Comparison of ENCODE assay signal across 9 mouse cellular contexts in genomic region chr2:103667962-103668815, GRCm38 (mm10).
DNase-seq lines count a peak whose midpoint lies in the region; ATAC-seq and TF ChIP-seq lines count a peak whose summit lies in the region.
"Had no signal": no experiment of that assay in that cellular context is flagged by ENCODE, and none has a peak within 500 bp of the region (broad histone marks: within the 10 kb centered on the region; RNA-seq: fewer than 3 reads in every experiment).

No protein-coding gene starts in this region.

- no peak for TF ChIP-seq EP300 in heart, postnatal 0 days (IDR thresholded peaks at IDR 0.05; ENCODE audit: low read depth)

- no peaks in the 10 kb centered on the region for H3K9me3 ChIP-seq in embryonic facial prominence, embryonic 11.5 days (replicated peaks; ENCODE audit: control insufficient read depth, low read length)
- H3K9me3 ChIP-seq in heart, postnatal 0 days (replicated peaks; ENCODE audit: control insufficient read depth, low read length): no peaks in the 10 kb centered on the region
- H3K9me3 ChIP-seq: midbrain, embryonic 12.5 days had no signal

- no peaks in the 10 kb centered on the region for H3K27me3 ChIP-seq in embryonic facial prominence, embryonic 11.5 days (ENCODE audit: control insufficient read depth, insufficient read depth, low read length)
- no peaks in the 10 kb centered on the region for H3K27me3 ChIP-seq in heart, postnatal 0 days (ENCODE audit: control insufficient read depth, insufficient read depth, low read length)
- H3K27me3 ChIP-seq: midbrain, embryonic 12.5 days had no signal

- no peak for TF ChIP-seq CTCF in heart, postnatal 0 days (IDR thresholded peaks at IDR 0.05; ENCODE audit: low read depth)

- 80% methylated on average over 8 of the region's 8 CpGs for WGBS in embryonic facial prominence, embryonic 11.5 days
- WGBS in heart, postnatal 0 days: 42% methylated on average over 8 of the region's 8 CpGs

- ATAC-seq in embryonic facial prominence, embryonic 11.5 days (replicated peaks; ENCODE audit: insufficient number of reproducible peaks, low FRiP score, low TSS enrichment, low read depth): peak; percentile 36; the same call in 1 of the 2 replicates
- peak; percentile 47; the same call in 1 of the 2 replicates for ATAC-seq in heart, postnatal 0 days (ENCODE audit: insufficient read depth, low read depth)

- no peak overlapping the region for H3K9ac ChIP-seq in embryonic facial prominence, embryonic 11.5 days (replicated peaks; ENCODE audit: low read length)
- no peak overlapping the region for H3K9ac ChIP-seq in heart, postnatal 0 days (replicated peaks; ENCODE audit: low read depth, low read length)
- H3K9ac ChIP-seq: midbrain, embryonic 12.5 days had no signal

- H3K27ac ChIP-seq in embryonic facial prominence, embryonic 11.5 days (replicated peaks; ENCODE audit: low read depth, low read length): no peak overlapping the region
- H3K27ac ChIP-seq in heart, postnatal 0 days (ENCODE audit: low read depth): peak overlapping the region; percentile 43
- H3K27ac ChIP-seq: midbrain, embryonic 12.5 days had no signal

- H3K4me2 ChIP-seq in embryonic facial prominence, embryonic 11.5 days (ENCODE audit: low read depth, low read length): no peak overlapping the region
- no peak overlapping the region for H3K4me2 ChIP-seq in heart, postnatal 0 days (ENCODE audit: low read depth, low read length)
- H3K4me2 ChIP-seq: midbrain, embryonic 12.5 days had no signal

- H3K4me3 ChIP-seq in embryonic facial prominence, embryonic 11.5 days (ENCODE audit: low read depth, low read length): no peak overlapping the region
- H3K4me3 ChIP-seq in heart, postnatal 0 days (ENCODE audit: low read depth, low read length): no peak overlapping the region
- H3K4me3 ChIP-seq: midbrain, embryonic 12.5 days had no signal

- no peaks in the 10 kb centered on the region; the same call in 1 of the 2 replicates for H3K4me1 ChIP-seq in embryonic facial prominence, embryonic 11.5 days (ENCODE audit: control insufficient read depth, insufficient read depth, low read length)
- H3K4me1 ChIP-seq in heart, postnatal 0 days (ENCODE audit: control insufficient read depth, insufficient read depth): peaks cover 47% of the 10 kb centered on the region

- no peaks in the 10 kb centered on the region for H3K36me3 ChIP-seq in embryonic facial prominence, embryonic 11.5 days (replicated peaks; ENCODE audit: control insufficient read depth, insufficient read depth, low read depth, low read length)
- H3K36me3 ChIP-seq in heart, postnatal 0 days (replicated peaks; ENCODE audit: control insufficient read depth, insufficient read depth, low read length): no peaks in the 10 kb centered on the region
- H3K36me3 ChIP-seq: midbrain, embryonic 12.5 days had no signal

- DNase-seq in 3134 (ENCODE audit: extremely low read depth, insufficient read length, low spot score) (peak; percentile 61), 416B (ENCODE audit: low read depth) (peak; percentile 78)
- peak; percentile 54 for DNase-seq in embryonic facial prominence, embryonic 11.5 days (ENCODE audit: low spot score)
- DNase-seq in heart, postnatal 0 days (ENCODE audit: low spot score): peak; percentile 82
- peak; percentile 70 to 71 for DNase-seq in layer of hippocampus, adult 18-20 months (ENCODE audit: low spot score in 2 of 2)
- DNase-seq in lung, postnatal 25 days (ENCODE audit: low spot score): peak; percentile 25
- peak; percentile 33 for DNase-seq in testis, postnatal 14 days (ENCODE audit: low spot score)
- DNase-seq in cerebellum, postnatal 36 days: no peak

Comparison
In these comparisons a context has a peak if more than half of its experiments do, and no peak if none do; other contexts are left out.
1. DNase-seq: peak in 3134 (single experiment), 416B (single experiment), embryonic facial prominence, embryonic 11.5 days (single experiment), heart, postnatal 0 days (single experiment), layer of hippocampus, adult 18-20 months (2 of 2), lung, postnatal 25 days (single experiment) and testis, postnatal 14 days (single experiment); none in cerebellum, postnatal 36 days (0 of 2).